6 mouse cellular contexts compared by ENCODE assay signal in the genomic region with DNA sequence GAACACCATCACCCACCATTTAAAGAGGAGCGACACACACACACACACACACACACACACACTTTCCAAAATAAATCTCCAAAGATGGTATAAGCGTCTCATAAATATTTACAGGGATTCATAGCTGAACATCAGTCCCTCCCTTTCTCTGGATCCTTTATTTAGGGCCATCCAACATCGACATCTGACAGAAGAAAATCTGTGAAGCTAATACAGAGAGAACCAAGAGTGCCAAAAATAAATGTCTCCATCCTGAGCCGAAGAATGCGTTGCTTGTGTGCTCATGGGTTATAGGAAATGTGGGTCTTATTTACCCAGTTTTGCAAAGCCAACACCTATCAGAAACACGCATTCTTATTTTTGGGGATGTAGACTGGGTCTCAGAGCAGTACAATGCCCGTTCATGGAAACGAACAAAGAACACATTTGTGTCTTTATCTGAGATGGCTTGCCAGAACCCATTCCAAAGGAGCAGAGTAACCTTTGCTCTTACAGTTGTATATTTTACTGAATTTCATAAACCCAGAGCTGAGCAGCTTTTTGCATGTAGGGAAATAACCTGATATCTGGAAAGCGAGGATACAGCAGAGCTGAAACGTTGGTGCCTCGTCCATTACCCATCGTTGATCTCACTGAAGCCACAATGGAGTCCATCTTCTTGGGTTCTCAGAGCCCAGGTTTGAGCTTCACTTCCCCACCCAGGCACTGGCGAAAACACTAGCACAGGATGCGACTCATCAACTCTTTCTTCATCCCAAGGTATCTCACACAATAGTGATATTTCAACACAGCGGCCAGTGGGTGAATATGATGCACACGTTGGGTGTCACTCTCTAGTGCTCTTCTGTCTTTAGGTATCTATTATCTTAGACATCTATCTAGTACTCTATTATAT. TPM values are rescaled to one million over a fixed set of nuclear protein-coding genes. Genes with fewer than 3 reads are reported as not detected.
DNase-seq lines count a peak whose midpoint lies in the region; ATAC-seq and TF ChIP-seq lines count a peak whose summit lies in the region.
"Not testable (repeated sequence)": the region's sequence is repeated elsewhere in the genome, so short reads cannot be mapped to it uniquely, and the experiment has no call there.
"Had no signal": no experiment of that assay in that cellular context is flagged by ENCODE, and none has a peak within 500 bp of the region (broad histone marks: within the 10 kb centered on the region; RNA-seq: fewer than 3 reads in every experiment).

No protein-coding gene starts in this region.

- not testable (repeated sequence) for TF ChIP-seq CTCF in spleen, adult 2 months (IDR thresholded peaks at IDR 0.05; ENCODE audit: extremely low read depth, insufficient read depth, insufficient read length, insufficient replicate concordance)

- H3K36me3 ChIP-seq in spleen, adult 2 months (ENCODE audit: control insufficient read depth, insufficient read depth, low read length) = not testable (repeated sequence)

- not testable (repeated sequence) for TF ChIP-seq POLR2A in spleen, adult 2 months (IDR thresholded peaks at IDR 0.05; ENCODE audit: low read depth, low read length)

- peaks cover 24% of the 10 kb centered on the region for H3K4me1 ChIP-seq in spleen, adult 2 months (ENCODE audit: control insufficient read depth, insufficient read depth, insufficient read length)

- ATAC-seq in granulocyte monocyte progenitor cell, adult 5-6 weeks (replicated peaks; ENCODE audit: poor library complexity, severe bottlenecking) = peak; percentile 81
- ATAC-seq in megakaryocyte progenitor cell, adult 5-6 weeks (replicated peaks; ENCODE audit: poor library complexity) = peak; percentile 58

- WGBS in spleen, adult 2 months = 92% methylated on average over 16 of the region's 16 CpGs

- H3K27ac ChIP-seq in spleen, adult 2 months (ENCODE audit: insufficient read depth, low read length) = peak overlapping the region; percentile 97; the same call in 1 of the 2 replicates

- DNase-seq in 3T3-L1 (ENCODE audit: low read depth, low spot score) = peak; percentile 92
- peak; percentile 93 for DNase-seq in adipocyte (ENCODE audit: low spot score)
- DNase-seq in spleen, adult 2 months (ENCODE audit: low read depth in 1 of 2, low spot score in 2 of 2) = not testable (repeated sequence)

- not testable (repeated sequence) for H3K27me3 ChIP-seq in spleen, adult 2 months (ENCODE audit: control insufficient read depth, insufficient read depth, low read length)

- not testable (repeated sequence) for H3K4me3 ChIP-seq in spleen, adult 2 months (ENCODE audit: extremely low read depth, insufficient read depth, insufficient read length)

RNA-seq across cellular contexts. Expression of a gene that starts 31.7 kb away (rescaled TPM):
- total RNA-seq in granulocyte monocyte progenitor cell, adult 5-6 weeks (2014; fragmentation: Nextera tagmentation) = not detected in 2 replicates
- 0.46 TPM in 1 of 2 replicates, not detected in the other for total RNA-seq in granulocyte monocyte progenitor cell, adult 5-6 weeks (2017)
- not detected in 2 replicates for total RNA-seq in megakaryocyte progenitor cell, adult 5-6 weeks (2015)
- total RNA-seq in megakaryocyte progenitor cell, adult 5-6 weeks (2017) = 0.17 TPM in 1 of 2 replicates, not detected in the other
- polyA plus RNA-seq in spleen, adult 2 months (2012; rRNA removed) = 10.1 and 19.0 TPM in 2 replicates
- polyA plus RNA-seq: G1E had no signal
